Mouse (Mus musculus) retina, postnatal 1 day (tissue): ENCODE measurements around the gene Wdpcp.
"Not testable (repeated sequence)": the region's sequence is repeated elsewhere in the genome, so short reads cannot be mapped to it uniquely, and the experiment has no call there.

Source experiments
- DNase-seq: peaks from one replicate; pipeline ENCODE4 v3.0.0-alpha.2; 2012

Gene Wdpcp

GRCm38 (mm10) chr11:21571700-21572381, at the start of gene Wdpcp, which contains the start of gene Mdh1:
TSS of gene Wdpcp (plus strand) at chr11:21572235.
TSS of gene Mdh1 (minus strand) at chr11:21572367.
- peak; percentile 99 for DNase-seq

- DNase-seq, result no peak
Observed at GRCm38 (mm10) chr11:21528676-21529394, 43.2 kb upstream of the Wdpcp start.

GRCm38 (mm10) chr11:21530856-21531255, 41.2 kb upstream of the Wdpcp start:
- not testable (repeated sequence) for DNase-seq

- no peak for DNase-seq
Observed at GRCm38 (mm10) chr11:21540072-21540471, 32.0 kb upstream of the Wdpcp start.

GRCm38 (mm10) chr11:21540622-21541021, 31.4 kb upstream of the Wdpcp start:
- no peak for DNase-seq

GRCm38 (mm10) chr11:21542731-21543130, 29.3 kb upstream of the Wdpcp start:
- DNase-seq, result no peak

- DNase-seq, result peak; percentile 33
Observed at GRCm38 (mm10) chr11:21545021-21545420, 27.0 kb upstream of the Wdpcp start.

- no peak for DNase-seq
Observed at GRCm38 (mm10) chr11:21545951-21546350, 26.1 kb upstream of the Wdpcp start.

- no peak for DNase-seq
Observed at GRCm38 (mm10) chr11:21546671-21547070, 25.4 kb upstream of the Wdpcp start.

- DNase-seq, result no peak
Observed at GRCm38 (mm10) chr11:21547518-21547917, 24.5 kb upstream of the Wdpcp start.

GRCm38 (mm10) chr11:21549052-21549451, 23.0 kb upstream of the Wdpcp start:
- DNase-seq, result no peak

- DNase-seq, result no peak
Observed at GRCm38 (mm10) chr11:21549754-21550153, 22.3 kb upstream of the Wdpcp start.

GRCm38 (mm10) chr11:21550222-21551173, 21.5 kb upstream of the Wdpcp start:
- DNase-seq, result no peak

GRCm38 (mm10) chr11:21552049-21552448, 20.0 kb upstream of the Wdpcp start:
- DNase-seq, result no peak

GRCm38 (mm10) chr11:21559727-21560126, 12.3 kb upstream of the Wdpcp start:
- no peak for DNase-seq

GRCm38 (mm10) chr11:21561347-21561746, 10.7 kb upstream of the Wdpcp start:
- no peak for DNase-seq

- no peak for DNase-seq
Observed at GRCm38 (mm10) chr11:21563617-21564325, 8.3 kb upstream of the Wdpcp start.

GRCm38 (mm10) chr11:21564681-21565405, 7.2 kb upstream of the Wdpcp start:
- no peak for DNase-seq

- DNase-seq, result no peak
Observed at GRCm38 (mm10) chr11:21566934-21567333, 5.1 kb upstream of the Wdpcp start.

GRCm38 (mm10) chr11:21567733-21568132, 4.3 kb upstream of the Wdpcp start:
- no peak for DNase-seq

GRCm38 (mm10) chr11:21569002-21569401, 3.0 kb upstream of the Wdpcp start:
- no peak for DNase-seq
